Mouse (Mus musculus): Measurements from ENCODE around the gene Arhgef2. TPM values are rescaled to one million over a fixed set of nuclear protein-coding genes. Genes with fewer than 3 reads are reported as not detected.
A peak's percentile ranks its signal among the peaks of the same experiment; 100 is the strongest.

The Arhgef2 gene
- polyA plus RNA-seq, 1 experiment from 2014 or later: 20.0 TPM

- Histone ChIP-seq H3K9ac (ENCODE audit: low read depth, low read length) (no peak overlapping the region), H3K9me3 (replicated peaks; ENCODE audit: control insufficient read depth, low read length) (no peaks in the 10 kb centered on the region), H3K36me3 (ENCODE audit: control insufficient read depth, insufficient read depth) (peaks cover 3% of the 10 kb centered on the region; the same call in 1 of the 2 replicates), H3K27me3 (ENCODE audit: control insufficient read depth, insufficient read depth, low read depth, low read length) (no peaks in the 10 kb centered on the region), H3K4me3 (ENCODE audit: low read depth, low read length) (no peak overlapping the region), H3K27ac (ENCODE audit: low read length) (no peak overlapping the region), H3K4me1 (ENCODE audit: control insufficient read depth, low read depth, low read length) (peaks cover 38% of the 10 kb centered on the region), H3K4me2 (ENCODE audit: low read depth, low read length) (no peak overlapping the region)
- WGBS (ENCODE audit: insufficient replicate concordance): 51% methylated on average over 4 of the region's 4 CpGs
- ATAC-seq (ENCODE audit: low read depth): no peak
These were observed 23.0 kb downstream of the Arhgef2 start for GRCm38 (mm10) chr3:88628766-88629165.

GRCm38 (mm10) chr3:88629244-88629643 is 23.5 kb downstream of the Arhgef2 start:
- Histone ChIP-seq H3K4me2 (ENCODE audit: low read depth, low read length) (no peak overlapping the region), H3K4me1 (ENCODE audit: control insufficient read depth, low read depth, low read length) (peaks cover 36% of the 10 kb centered on the region), H3K36me3 (ENCODE audit: control insufficient read depth, insufficient read depth) (peaks cover 6% of the 10 kb centered on the region), H3K9me3 (replicated peaks; ENCODE audit: control insufficient read depth, low read length) (no peaks in the 10 kb centered on the region), H3K9ac (ENCODE audit: low read depth, low read length) (no peak overlapping the region), H3K27ac (ENCODE audit: low read length) (no peak overlapping the region), H3K4me3 (ENCODE audit: low read depth, low read length) (no peak overlapping the region), H3K27me3 (ENCODE audit: control insufficient read depth, insufficient read depth, low read depth, low read length) (no peaks in the 10 kb centered on the region)
- WGBS (ENCODE audit: insufficient replicate concordance): 66% methylated on average over 13 of the region's 13 CpGs
- no peak for ATAC-seq (ENCODE audit: low read depth)

- no peak overlapping the region for H3K27ac ChIP-seq (ENCODE audit: low read length)
- WGBS (ENCODE audit: insufficient replicate concordance): 76% methylated on average over 9 of the region's 9 CpGs
- H3K4me2 ChIP-seq (ENCODE audit: low read depth, low read length): no peak overlapping the region
- no peaks in the 10 kb centered on the region for H3K9me3 ChIP-seq (replicated peaks; ENCODE audit: control insufficient read depth, low read length)
- H3K4me1 ChIP-seq (ENCODE audit: control insufficient read depth, low read depth, low read length): peaks cover 28% of the 10 kb centered on the region
- H3K4me3 ChIP-seq (ENCODE audit: low read depth, low read length): no peak overlapping the region
- no peak overlapping the region for H3K9ac ChIP-seq (ENCODE audit: low read depth, low read length)
- peaks cover 10% of the 10 kb centered on the region for H3K36me3 ChIP-seq (ENCODE audit: control insufficient read depth, insufficient read depth)
- H3K27me3 ChIP-seq (ENCODE audit: control insufficient read depth, insufficient read depth, low read depth, low read length): no peaks in the 10 kb centered on the region
- no peak for ATAC-seq (ENCODE audit: low read depth)
These were observed 24.3 kb downstream of the Arhgef2 start for GRCm38 (mm10) chr3:88630018-88630417.

DNA sequence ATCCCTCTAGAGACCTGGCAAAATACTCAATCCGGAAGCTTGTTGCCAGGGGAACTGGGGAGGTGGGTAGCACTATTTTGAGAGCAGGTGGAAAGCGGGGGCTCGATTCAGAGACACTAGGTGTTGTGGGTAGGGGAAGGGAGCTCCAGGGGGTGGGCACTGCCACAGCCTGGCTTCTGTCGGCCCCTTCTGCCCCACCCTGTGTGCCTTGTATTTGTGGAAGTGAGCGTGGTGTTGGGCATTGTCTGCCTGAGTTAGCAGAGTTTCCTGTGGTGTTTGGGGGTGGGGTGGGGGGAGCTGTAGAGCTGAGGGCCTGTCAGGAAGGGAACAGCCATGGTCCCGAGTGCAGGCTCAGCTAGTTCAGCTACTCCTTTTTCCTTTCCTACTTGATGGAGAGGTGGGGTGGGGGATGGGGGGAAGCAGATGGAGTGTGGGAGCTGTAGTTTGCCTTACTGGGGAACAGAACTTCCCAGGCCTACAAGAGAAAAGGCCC is 25.1 kb downstream of the Arhgef2 start:
- H3K4me2 ChIP-seq (ENCODE audit: low read depth, low read length): no peak overlapping the region
- H3K9me3 ChIP-seq (replicated peaks; ENCODE audit: control insufficient read depth, low read length): no peaks in the 10 kb centered on the region
- peak; percentile 23 for ATAC-seq (ENCODE audit: low read depth)
- H3K9ac ChIP-seq (ENCODE audit: low read depth, low read length): no peak overlapping the region
- H3K36me3 ChIP-seq (ENCODE audit: control insufficient read depth, insufficient read depth): peaks cover 14% of the 10 kb centered on the region
- H3K4me3 ChIP-seq (ENCODE audit: low read depth, low read length): no peak overlapping the region
- no peak overlapping the region for H3K27ac ChIP-seq (ENCODE audit: low read length)
- peaks cover 27% of the 10 kb centered on the region for H3K4me1 ChIP-seq (ENCODE audit: control insufficient read depth, low read depth, low read length)
- H3K27me3 ChIP-seq (ENCODE audit: control insufficient read depth, insufficient read depth, low read depth, low read length): no peaks in the 10 kb centered on the region
- WGBS (ENCODE audit: insufficient replicate concordance): 48% methylated on average over 6 of the region's 6 CpGs

GRCm38 (mm10) chr3:88631921-88632587 is 26.3 kb downstream of the Arhgef2 start:
- Histone ChIP-seq H3K9ac (ENCODE audit: low read depth, low read length) (no peak overlapping the region), H3K27ac (ENCODE audit: low read length) (no peak overlapping the region), H3K27me3 (ENCODE audit: control insufficient read depth, insufficient read depth, low read depth, low read length) (no peaks in the 10 kb centered on the region), H3K4me1 (ENCODE audit: control insufficient read depth, low read depth, low read length) (peaks cover 15% of the 10 kb centered on the region), H3K36me3 (ENCODE audit: control insufficient read depth, insufficient read depth) (peaks cover 25% of the 10 kb centered on the region), H3K4me2 (ENCODE audit: low read depth, low read length) (no peak overlapping the region), H3K9me3 (replicated peaks; ENCODE audit: control insufficient read depth, low read length) (no peaks in the 10 kb centered on the region), H3K4me3 (ENCODE audit: low read depth, low read length) (no peak overlapping the region)
- no peak for ATAC-seq (ENCODE audit: low read depth)
- WGBS (ENCODE audit: insufficient replicate concordance): 67% methylated on average over 12 of the region's 12 CpGs

GRCm38 (mm10) chr3:88633056-88633455 is 27.3 kb downstream of the Arhgef2 start:
- peaks cover 27% of the 10 kb centered on the region for H3K36me3 ChIP-seq (ENCODE audit: control insufficient read depth, insufficient read depth)
- no peak overlapping the region for H3K4me3 ChIP-seq (ENCODE audit: low read depth, low read length)
- no peak overlapping the region for H3K9ac ChIP-seq (ENCODE audit: low read depth, low read length)
- H3K4me1 ChIP-seq (ENCODE audit: control insufficient read depth, low read depth, low read length): peaks cover 7% of the 10 kb centered on the region
- H3K4me2 ChIP-seq (ENCODE audit: low read depth, low read length): no peak overlapping the region
- H3K9me3 ChIP-seq (replicated peaks; ENCODE audit: control insufficient read depth, low read length): no peaks in the 10 kb centered on the region
- no peak overlapping the region for H3K27ac ChIP-seq (ENCODE audit: low read length)
- no peak for ATAC-seq (ENCODE audit: low read depth)
- no peaks in the 10 kb centered on the region for H3K27me3 ChIP-seq (ENCODE audit: control insufficient read depth, insufficient read depth, low read depth, low read length)
- 77% methylated on average over 10 of the region's 10 CpGs for WGBS (ENCODE audit: insufficient replicate concordance)

- no peaks in the 10 kb centered on the region for H3K27me3 ChIP-seq (ENCODE audit: control insufficient read depth, insufficient read depth, low read depth, low read length)
- H3K27ac ChIP-seq (ENCODE audit: low read length): no peak overlapping the region
- H3K4me2 ChIP-seq (ENCODE audit: low read depth, low read length): no peak overlapping the region
- no peaks in the 10 kb centered on the region for H3K9me3 ChIP-seq (replicated peaks; ENCODE audit: control insufficient read depth, low read length)
- no peak for ATAC-seq (ENCODE audit: low read depth)
- H3K9ac ChIP-seq (ENCODE audit: low read depth, low read length): no peak overlapping the region
- WGBS (ENCODE audit: insufficient replicate concordance): 77% methylated on average over 19 of the region's 19 CpGs
- H3K36me3 ChIP-seq (ENCODE audit: control insufficient read depth, insufficient read depth): peaks cover 27% of the 10 kb centered on the region
- H3K4me3 ChIP-seq (ENCODE audit: low read depth, low read length): no peak overlapping the region
- no peaks in the 10 kb centered on the region for H3K4me1 ChIP-seq (ENCODE audit: control insufficient read depth, low read depth, low read length)
These were observed 29.9 kb downstream of the Arhgef2 start for GRCm38 (mm10) chr3:88635506-88636275.

DNA sequence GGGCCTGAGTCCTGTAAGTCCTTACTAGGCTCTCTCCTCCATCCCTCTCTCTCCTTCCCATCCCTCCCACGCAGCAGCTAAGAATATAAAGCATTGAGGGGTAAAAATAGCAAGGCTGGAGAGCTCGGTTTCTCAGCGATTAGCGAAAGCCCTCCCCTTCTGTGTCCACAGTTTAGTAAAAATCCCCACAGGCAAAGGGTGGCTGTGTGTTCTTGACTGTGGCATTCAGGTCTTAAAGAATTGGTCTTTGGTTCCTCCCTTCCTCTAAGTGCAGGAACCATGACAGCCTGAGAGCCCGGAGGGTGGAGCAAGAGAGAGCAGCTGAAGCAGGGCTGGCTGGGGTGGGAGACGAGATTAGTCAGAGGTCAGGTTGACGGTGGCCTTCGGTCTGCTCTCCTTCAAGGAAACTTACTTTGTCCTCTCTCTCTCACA is 30.8 kb downstream of the Arhgef2 start:
- Histone ChIP-seq H3K27ac (ENCODE audit: low read length) (no peak overlapping the region), H3K9me3 (replicated peaks; ENCODE audit: control insufficient read depth, low read length) (no peaks in the 10 kb centered on the region), H3K9ac (ENCODE audit: low read depth, low read length) (no peak overlapping the region), H3K27me3 (ENCODE audit: control insufficient read depth, insufficient read depth, low read depth, low read length) (no peaks in the 10 kb centered on the region), H3K4me2 (ENCODE audit: low read depth, low read length) (no peak overlapping the region), H3K4me3 (ENCODE audit: low read depth, low read length) (no peak overlapping the region), H3K36me3 (ENCODE audit: control insufficient read depth, insufficient read depth) (peaks cover 27% of the 10 kb centered on the region), H3K4me1 (ENCODE audit: control insufficient read depth, low read depth, low read length) (no peaks in the 10 kb centered on the region)
- ATAC-seq (ENCODE audit: low read depth): no peak
- 86% methylated on average over 8 of the region's 8 CpGs for WGBS (ENCODE audit: insufficient replicate concordance)

DNA sequence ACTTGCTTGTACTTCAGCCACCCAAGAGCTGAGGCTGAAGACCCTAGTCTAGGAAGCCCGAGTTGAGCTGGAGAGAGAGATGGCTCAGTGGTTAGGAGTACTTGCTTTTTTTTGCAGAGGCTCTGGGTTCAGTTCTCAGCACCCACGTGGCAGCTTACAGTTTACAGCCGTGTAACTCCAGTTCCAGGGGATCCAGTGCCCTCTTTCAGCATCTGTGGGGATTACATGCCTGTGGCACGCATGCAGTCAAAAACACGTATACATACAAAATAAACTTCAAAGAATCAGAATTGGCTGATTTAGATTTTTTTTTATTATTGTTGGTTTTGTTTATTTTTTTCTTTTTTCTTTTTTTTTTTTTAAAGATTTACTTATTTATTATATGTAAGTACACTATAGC is 31.4 kb downstream of the Arhgef2 start:
- no peaks in the 10 kb centered on the region for H3K9me3 ChIP-seq (replicated peaks; ENCODE audit: control insufficient read depth, low read length)
- H3K4me3 ChIP-seq (ENCODE audit: low read depth, low read length): no peak overlapping the region
- ATAC-seq (ENCODE audit: low read depth): no peak
- peaks cover 27% of the 10 kb centered on the region for H3K36me3 ChIP-seq (ENCODE audit: control insufficient read depth, insufficient read depth)
- H3K9ac ChIP-seq (ENCODE audit: low read depth, low read length): no peak overlapping the region
- no peaks in the 10 kb centered on the region for H3K4me1 ChIP-seq (ENCODE audit: control insufficient read depth, low read depth, low read length)
- H3K27me3 ChIP-seq (ENCODE audit: control insufficient read depth, insufficient read depth, low read depth, low read length): no peaks in the 10 kb centered on the region
- WGBS (ENCODE audit: insufficient replicate concordance): 74% methylated on average over 5 of the region's 5 CpGs
- no peak overlapping the region for H3K27ac ChIP-seq (ENCODE audit: low read length)
- no peak overlapping the region for H3K4me2 ChIP-seq (ENCODE audit: low read depth, low read length)
